Mouse (Mus musculus) kidney, postnatal 4 days (tissue): ENCODE data around the gene Rgs11.
A peak's percentile ranks its signal among the peaks of the same experiment; 100 is the strongest.

Source experiments
- DNase-seq, 2 experiments: peaks; one replicate each; pipeline ENCODE4 v3.0.0; 2021; ENCODE audit warnings: mixed read lengths in 2 of 2

Rgs11 gene

GRCm38 (mm10) chr17:26232863-26233262 is 30.1 kb downstream of the Rgs11 start:
- no peak for DNase-seq

DNA sequence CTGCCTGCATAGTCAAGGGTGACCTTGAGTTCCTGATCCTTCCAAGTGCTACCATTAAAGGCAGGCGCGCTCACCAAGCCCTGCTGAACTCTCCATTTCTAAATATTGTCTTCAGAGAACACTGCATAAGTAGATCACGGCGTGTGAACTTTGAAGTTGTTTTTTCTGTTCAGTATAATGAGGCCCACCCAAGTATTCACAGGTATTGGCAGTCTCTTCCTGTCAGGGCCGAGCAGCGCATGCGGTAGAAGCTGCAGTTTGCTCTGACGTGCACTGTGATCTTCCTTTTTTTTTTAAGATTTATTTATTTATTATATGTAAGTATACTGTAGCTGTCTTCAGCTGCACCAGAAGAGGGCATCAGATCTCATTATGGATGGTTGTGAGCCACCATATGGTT is 31.6 kb downstream of the Rgs11 start:
- no peak for DNase-seq

GRCm38 (mm10) chr17:26235077-26235815 is 32.5 kb downstream of the Rgs11 start:
- no peak for DNase-seq

DNA sequence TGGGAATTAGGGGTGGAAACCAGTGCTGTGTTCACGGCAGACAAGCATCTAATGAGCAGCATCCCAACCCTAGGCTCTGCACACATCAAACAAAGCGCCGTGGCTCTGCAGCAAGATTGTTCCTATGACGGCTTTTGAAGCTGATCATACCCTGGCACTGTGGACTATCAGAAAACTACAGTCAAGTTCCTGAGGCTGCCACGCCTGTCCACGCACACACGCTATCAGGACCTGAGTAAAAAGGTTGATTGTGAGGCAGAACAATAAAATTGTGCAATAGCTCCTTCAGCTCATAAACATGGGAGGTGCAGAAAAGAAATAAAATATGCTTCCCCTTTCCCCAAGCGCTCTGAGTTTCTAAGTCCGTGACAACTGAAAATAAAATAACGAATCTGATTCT is 34.9 kb downstream of the Rgs11 start:
- DNase-seq: no peak

- DNase-seq: no peak
Observed at GRCm38 (mm10) chr17:26239551-26239950, 36.8 kb downstream of the Rgs11 start.

GRCm38 (mm10) chr17:26240120-26240790 is 37.5 kb downstream of the Rgs11 start:
- DNase-seq: no peak

DNA sequence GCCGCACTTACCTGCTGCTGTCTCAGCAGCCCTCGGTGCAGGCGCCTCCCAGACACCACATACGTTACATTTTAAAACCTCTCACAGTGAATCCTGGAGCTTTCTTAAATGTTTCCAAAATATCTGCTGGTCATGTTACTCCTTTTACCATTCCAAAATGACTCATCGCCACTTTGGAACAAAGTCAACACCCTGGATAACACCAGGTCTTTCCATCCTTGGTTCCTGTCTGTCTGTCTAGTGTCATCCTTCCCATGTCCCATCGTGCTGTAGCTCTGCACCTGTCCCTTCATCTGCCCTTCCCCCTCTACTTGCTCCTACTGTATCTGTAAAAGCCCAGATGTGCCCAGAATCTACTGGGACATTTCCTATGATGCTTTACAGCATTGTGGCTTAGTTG is 38.2 kb downstream of the Rgs11 start:
- DNase-seq: no peak

GRCm38 (mm10) chr17:26243471-26244100 is 40.8 kb downstream of the Rgs11 start:
- DNase-seq: peak; percentile 74 to 87

DNA sequence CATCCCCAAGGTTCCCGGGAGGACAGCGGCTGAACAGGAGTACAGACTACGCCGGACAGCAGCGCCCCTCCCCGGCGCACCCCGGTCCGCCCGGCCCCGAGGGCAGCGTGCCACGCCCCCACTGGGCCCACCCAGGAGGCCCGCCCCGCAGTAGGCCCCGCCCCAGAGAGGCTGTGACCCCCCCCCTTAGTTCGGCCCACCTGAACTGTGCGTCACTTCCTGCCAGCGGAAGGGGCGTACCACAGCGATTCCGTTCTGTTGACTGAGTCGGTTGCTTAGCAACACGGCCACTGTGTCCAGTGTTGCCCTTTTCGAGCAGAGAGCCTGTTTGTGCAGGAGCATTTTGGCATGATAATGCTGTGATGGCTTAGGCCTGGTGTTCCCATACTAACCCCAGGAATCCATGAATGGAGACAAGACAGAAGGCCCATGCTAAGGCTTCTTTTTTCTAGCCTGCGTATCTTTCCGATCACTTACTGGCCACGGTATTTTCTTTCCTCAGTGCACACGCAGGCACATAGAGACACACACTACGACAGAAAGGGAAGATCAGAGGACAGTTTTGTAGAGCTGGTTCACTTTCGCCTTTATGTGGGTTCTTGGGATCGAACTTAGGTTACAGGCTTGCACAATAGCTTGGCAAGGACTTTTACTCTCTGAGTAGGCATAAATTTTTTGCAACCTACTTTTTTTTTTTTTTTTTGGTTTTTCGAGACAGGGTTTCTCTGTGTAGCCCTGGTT is 41.5 kb downstream of the Rgs11 start, which contains the start of gene Fam234a:
Gene Fam234a, minus strand, starts transcription at position 142 of the 741 bp plus-strand sequence.
- peak; percentile 96 to 98 for DNase-seq

DNA sequence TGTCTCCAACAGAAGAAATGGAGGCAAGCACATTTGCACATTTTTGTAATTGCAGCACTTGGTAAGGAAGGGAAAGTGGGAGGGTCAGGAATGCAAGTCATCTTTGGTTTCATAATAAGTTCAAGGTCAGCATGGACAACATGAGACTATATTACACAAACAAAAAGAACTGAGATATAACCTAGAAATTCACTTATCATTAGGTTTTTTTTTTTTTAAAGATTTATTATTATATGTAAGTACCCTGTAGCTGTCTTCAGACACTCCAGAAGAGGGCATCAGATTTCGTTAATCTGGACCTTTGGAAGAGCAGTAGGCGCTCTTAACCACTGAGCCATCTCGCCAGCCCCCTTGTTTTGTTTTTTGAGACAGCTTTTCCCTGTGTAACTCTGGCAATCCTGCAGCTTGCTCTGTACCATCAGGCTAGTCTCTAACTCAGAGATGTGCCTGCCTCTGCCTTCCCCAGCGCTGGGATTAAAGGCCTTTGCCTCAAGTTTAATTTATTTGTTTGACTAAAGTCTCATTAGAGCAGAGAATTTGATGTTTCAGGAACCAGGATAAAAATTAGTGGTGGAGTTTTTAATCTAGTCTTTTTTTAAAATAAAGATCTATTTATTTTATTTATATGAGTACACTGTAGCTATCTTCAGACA is 49.3 kb downstream of the Rgs11 start:
- no peak for DNase-seq

GRCm38 (mm10) chr17:26252539-26253251 is 49.9 kb downstream of the Rgs11 start, which contains the start of gene Luc7l:
Luc7l (plus strand) TSS chr17:26252896.
- DNase-seq: peak; percentile 96 to 97

GRCm38 (mm10) chr17:26253399-26253798 is 50.6 kb downstream of the Rgs11 start:
- DNase-seq: no peak

DNA sequence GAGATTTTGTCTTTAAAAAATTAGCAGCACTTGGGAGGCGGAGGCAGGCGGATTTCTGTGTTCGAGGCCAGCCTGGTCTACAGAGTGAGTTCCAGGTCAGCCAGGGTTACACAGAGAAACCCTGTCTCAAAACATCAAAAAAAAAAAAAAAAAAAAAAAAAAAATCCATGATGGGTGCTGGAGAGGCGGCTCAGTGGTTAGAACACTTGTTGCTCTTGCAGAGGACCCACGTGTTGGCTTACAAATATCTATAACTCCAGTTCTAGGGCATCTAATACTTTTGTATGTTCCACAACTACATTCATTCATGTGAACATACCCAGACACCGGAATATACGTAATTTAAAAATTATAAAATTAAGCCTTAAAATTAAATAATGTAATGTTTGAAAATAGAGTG is 52.6 kb downstream of the Rgs11 start:
- no peak for DNase-seq
